Mouse (Mus musculus): ENCODE results near the gene 6820408C15Rik. TPM values are rescaled to one million over a fixed set of nuclear protein-coding genes. Genes with fewer than 3 reads are reported as not detected.

Gene 6820408C15Rik
- polyA plus RNA-seq, 1 experiment, result not detected

GRCm38 (mm10) chr2:152470973-152471372 lies 55.6 kb downstream of the 6820408C15Rik start:
- no peaks in the 10 kb centered on the region for H3K4me1 ChIP-seq (ENCODE audit: control insufficient read depth, insufficient read depth, insufficient read length, low read length)
- no peak overlapping the region for H3K27ac ChIP-seq (ENCODE audit: insufficient read depth, low read depth, low read length)
- no peak overlapping the region for H3K4me3 ChIP-seq (ENCODE audit: low read depth, low read length)
- 26% methylated on average over 7 of the region's 7 CpGs for WGBS
- TF ChIP-seq CTCF (IDR thresholded peaks at IDR 0.05; ENCODE audit: extremely low read depth, insufficient read length, insufficient replicate concordance, low read depth, low read length), result no peak
- TF ChIP-seq POLR2A (IDR thresholded peaks at IDR 0.05; ENCODE audit: low read depth, low read length), result no peak
- H3K36me3 ChIP-seq (ENCODE audit: control insufficient read depth, insufficient read depth, low read length), result no peaks in the 10 kb centered on the region
- H3K27me3 ChIP-seq (ENCODE audit: control insufficient read depth, insufficient read depth, low read length), result no peaks in the 10 kb centered on the region; the same call in 1 of the 2 replicates

DNA sequence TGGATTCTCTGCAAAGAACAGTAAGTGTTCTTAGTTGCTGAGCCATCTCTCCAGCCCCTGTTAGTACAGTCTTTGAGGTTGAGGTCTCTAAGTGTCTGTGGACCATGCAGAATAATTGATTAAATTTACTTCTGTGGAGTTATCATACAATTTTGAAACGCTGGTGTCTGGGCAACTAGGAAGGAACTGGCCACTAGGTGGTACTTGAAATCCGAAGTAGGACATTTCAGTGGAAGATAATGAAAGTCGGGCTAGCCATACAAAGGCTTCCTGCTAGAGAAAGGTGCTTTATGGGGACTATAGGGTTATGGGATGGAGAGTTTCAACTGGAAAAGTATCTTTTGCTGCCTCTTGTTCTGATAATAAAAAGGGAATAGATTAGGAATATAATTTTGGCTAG lies 57.0 kb downstream of the 6820408C15Rik start:
- H3K27me3 ChIP-seq (ENCODE audit: control insufficient read depth, insufficient read depth, low read length), result no peaks in the 10 kb centered on the region; the same call in 1 of the 2 replicates
- no peak overlapping the region for H3K27ac ChIP-seq (ENCODE audit: insufficient read depth, low read depth, low read length)
- H3K4me3 ChIP-seq (ENCODE audit: low read depth, low read length), result no peak overlapping the region
- no peak for TF ChIP-seq POLR2A (IDR thresholded peaks at IDR 0.05; ENCODE audit: low read depth, low read length)
- TF ChIP-seq CTCF (IDR thresholded peaks at IDR 0.05; ENCODE audit: extremely low read depth, insufficient read length, insufficient replicate concordance, low read depth, low read length), result no peak
- H3K4me1 ChIP-seq (ENCODE audit: control insufficient read depth, insufficient read depth, insufficient read length, low read length), result no peaks in the 10 kb centered on the region
- WGBS, result 13% methylated on average over 3 of the region's 3 CpGs
- no peaks in the 10 kb centered on the region for H3K36me3 ChIP-seq (ENCODE audit: control insufficient read depth, insufficient read depth, low read length)

DNA sequence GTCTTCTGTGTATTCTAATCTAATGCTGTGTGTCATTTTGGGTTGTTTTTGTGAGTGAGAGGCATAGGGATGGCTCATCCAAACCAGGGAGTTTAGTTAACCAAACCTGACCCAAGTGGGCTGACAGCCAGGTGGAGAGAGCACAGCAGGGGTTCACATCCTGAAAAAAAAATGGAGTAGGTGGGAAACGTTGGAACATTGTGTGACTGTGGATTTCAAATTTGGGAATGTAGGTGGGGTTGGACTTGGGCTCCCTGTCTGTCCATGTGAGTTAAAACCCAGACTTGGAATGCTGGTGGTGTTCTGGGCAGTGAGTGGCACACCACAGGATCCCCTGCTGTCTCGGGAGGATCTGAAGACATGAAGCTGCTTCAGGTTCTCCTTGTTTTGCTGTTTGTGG lies 61.4 kb downstream of the 6820408C15Rik start, which contains the start of gene Defb20:
Gene Defb20, plus strand, starts transcription at position 301 of the 400 bp plus-strand sequence.
- Histone ChIP-seq H3K27ac (ENCODE audit: insufficient read depth, low read depth, low read length) (no peak within 1 kb of the TSS), H3K4me3 (ENCODE audit: low read depth, low read length) (no peak within 1 kb of the TSS), H3K4me1 (ENCODE audit: control insufficient read depth, insufficient read depth, insufficient read length, low read length) (no peaks in the 10 kb centered on the region), H3K36me3 (ENCODE audit: control insufficient read depth, insufficient read depth, low read length) (no peaks in the 10 kb centered on the region), H3K27me3 (ENCODE audit: control insufficient read depth, insufficient read depth, low read length) (no peaks in the 10 kb centered on the region; the same call in 1 of the 2 replicates)
- WGBS, result 60% methylated on average over 2 of the region's 2 CpGs
- TF ChIP-seq POLR2A (IDR thresholded peaks at IDR 0.05; ENCODE audit: low read depth, low read length) (no peak), CTCF (IDR thresholded peaks at IDR 0.05; ENCODE audit: extremely low read depth, insufficient read length, insufficient replicate concordance, low read depth, low read length) (no peak)

DNA sequence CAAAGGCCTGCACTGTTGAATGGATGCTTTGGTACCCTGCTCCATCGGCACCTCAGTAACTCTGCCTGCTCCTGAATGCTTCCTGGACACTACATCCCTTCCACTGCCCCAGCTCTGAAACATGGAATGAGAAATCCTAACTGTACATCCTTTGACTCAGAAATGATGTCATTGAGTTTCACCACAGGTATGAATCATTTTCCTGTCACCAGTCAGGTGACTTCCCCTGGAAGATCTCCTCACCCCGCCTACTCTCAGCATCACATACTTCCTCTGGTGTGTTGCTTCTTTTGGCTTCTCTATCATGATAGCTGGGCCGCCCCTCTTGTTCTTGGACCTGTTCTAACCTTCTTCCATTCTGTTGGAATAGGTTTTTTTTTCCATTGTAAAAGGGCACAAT lies 65.5 kb downstream of the 6820408C15Rik start:
- Histone ChIP-seq H3K27ac (ENCODE audit: insufficient read depth, low read depth, low read length) (no peak overlapping the region), H3K36me3 (ENCODE audit: control insufficient read depth, insufficient read depth, low read length) (no peaks in the 10 kb centered on the region), H3K27me3 (ENCODE audit: control insufficient read depth, insufficient read depth, low read length) (no peaks in the 10 kb centered on the region), H3K4me3 (ENCODE audit: low read depth, low read length) (no peak overlapping the region), H3K4me1 (ENCODE audit: control insufficient read depth, insufficient read depth, insufficient read length, low read length) (no peaks in the 10 kb centered on the region)
- WGBS, result 72% methylated on average over 3 of the region's 3 CpGs
- TF ChIP-seq POLR2A (IDR thresholded peaks at IDR 0.05; ENCODE audit: low read depth, low read length) (no peak), CTCF (IDR thresholded peaks at IDR 0.05; ENCODE audit: extremely low read depth, insufficient read length, insufficient replicate concordance, low read depth, low read length) (no peak)

GRCm38 (mm10) chr2:152481726-152482125 lies 66.3 kb downstream of the 6820408C15Rik start:
- Histone ChIP-seq H3K36me3 (ENCODE audit: control insufficient read depth, insufficient read depth, low read length) (no peaks in the 10 kb centered on the region), H3K27ac (ENCODE audit: insufficient read depth, low read depth, low read length) (no peak overlapping the region), H3K4me3 (ENCODE audit: low read depth, low read length) (no peak overlapping the region), H3K4me1 (ENCODE audit: control insufficient read depth, insufficient read depth, insufficient read length, low read length) (no peaks in the 10 kb centered on the region), H3K27me3 (ENCODE audit: control insufficient read depth, insufficient read depth, low read length) (no peaks in the 10 kb centered on the region)
- TF ChIP-seq POLR2A (IDR thresholded peaks at IDR 0.05; ENCODE audit: low read depth, low read length) (no peak), CTCF (IDR thresholded peaks at IDR 0.05; ENCODE audit: extremely low read depth, insufficient read length, insufficient replicate concordance, low read depth, low read length) (no peak)
- 85% methylated on average over 7 of the region's 7 CpGs for WGBS

- 77% methylated on average over 2 of the region's 2 CpGs for WGBS
- no peak overlapping the region for H3K4me3 ChIP-seq (ENCODE audit: low read depth, low read length)
- no peak overlapping the region for H3K27ac ChIP-seq (ENCODE audit: insufficient read depth, low read depth, low read length)
- no peaks in the 10 kb centered on the region for H3K27me3 ChIP-seq (ENCODE audit: control insufficient read depth, insufficient read depth, low read length)
- no peaks in the 10 kb centered on the region for H3K4me1 ChIP-seq (ENCODE audit: control insufficient read depth, insufficient read depth, insufficient read length, low read length)
- H3K36me3 ChIP-seq (ENCODE audit: control insufficient read depth, insufficient read depth, low read length), result no peaks in the 10 kb centered on the region
- TF ChIP-seq POLR2A (IDR thresholded peaks at IDR 0.05; ENCODE audit: low read depth, low read length) (no peak), CTCF (IDR thresholded peaks at IDR 0.05; ENCODE audit: extremely low read depth, insufficient read length, insufficient replicate concordance, low read depth, low read length) (peak; percentile 30; the same call in 1 of the 2 replicates)
Measured at GRCm38 (mm10) chr2:152487024-152487423, 71.6 kb downstream of the 6820408C15Rik start.

DNA sequence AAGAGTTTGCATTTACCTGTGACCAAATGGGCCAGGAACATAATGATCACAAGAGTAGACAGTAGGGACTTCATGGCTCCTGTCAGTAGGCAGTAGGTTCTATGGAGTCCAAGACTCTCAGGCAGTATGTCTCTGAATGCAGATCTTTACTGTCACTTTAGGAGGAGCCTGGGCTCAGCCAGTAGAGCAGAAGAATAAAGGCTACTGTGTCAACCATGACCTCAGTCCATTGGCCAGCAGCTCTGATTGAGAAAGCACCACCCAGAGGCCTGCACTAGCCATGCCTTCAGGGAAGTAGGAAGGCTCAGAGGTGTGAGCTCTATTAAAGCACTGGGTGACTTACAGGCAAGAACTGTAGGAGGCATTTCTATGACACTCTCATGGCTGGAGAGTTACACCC lies 74.7 kb downstream of the 6820408C15Rik start, which contains the start of gene Defb22:
Gene Defb22, minus strand, starts transcription at position 101 of the 400 bp plus-strand sequence.
- H3K36me3 ChIP-seq (ENCODE audit: control insufficient read depth, insufficient read depth, low read length), result no peaks in the 10 kb centered on the region
- H3K27ac ChIP-seq (ENCODE audit: insufficient read depth, low read depth, low read length), result no peak within 1 kb of the TSS
- H3K27me3 ChIP-seq (ENCODE audit: control insufficient read depth, insufficient read depth, low read length), result no peaks in the 10 kb centered on the region
- TF ChIP-seq POLR2A (IDR thresholded peaks at IDR 0.05; ENCODE audit: low read depth, low read length) (no peak), CTCF (IDR thresholded peaks at IDR 0.05; ENCODE audit: extremely low read depth, insufficient read length, insufficient replicate concordance, low read depth, low read length) (no peak)
- no peaks in the 10 kb centered on the region for H3K4me1 ChIP-seq (ENCODE audit: control insufficient read depth, insufficient read depth, insufficient read length, low read length)
- H3K4me3 ChIP-seq (ENCODE audit: low read depth, low read length), result no peak within 1 kb of the TSS
